Mouse (Mus musculus) liver, embryonic 14.5 days (tissue): ENCODE measurements at regions not wholly inside any gene's neighbourhood (a gene's known extent, or its start where the extent isn't known, plus 50 kb on each side); places are given as distances from the start of the nearest gene placed in this dataset.

ENCODE experiments used
- CTCF ChIP-seq: IDR thresholded peaks from 2 replicates; pipeline ENCODE4 v1.5.1; 2016; ENCODE audit warnings: antibody characterized with exemption, low read depth, control low read depth
- EP300 ChIP-seq: IDR thresholded peaks from 2 replicates; pipeline ENCODE4 v1.6.1; 2016; ENCODE audit warnings: antibody characterized with exemption, low read depth

GRCm38 (mm10) chr6:120590191-120590590, 59.1 kb upstream of the Hdhd5 start:
- TF ChIP-seq CTCF (no peak), EP300 (no peak)
